Mouse (Mus musculus): ENCODE data around the gene Ankrd10. TPM values are rescaled to one million over a fixed set of nuclear protein-coding genes. Genes with fewer than 3 reads are reported as not detected.
"Not testable (repeated sequence)": the region's sequence is repeated elsewhere in the genome, so short reads cannot be mapped to it uniquely, and the experiment has no call there.

Gene Ankrd10
- polyA plus RNA-seq (2016; fragmentation: Nextera tagmentation; extraction: Ambion mirVana), result 99.9 and 103 TPM in 2 replicates

GRCm38 (mm10) chr8:11635611-11636081, at the start of gene Ankrd10:
Ankrd10 (minus strand) TSS chr8:11635757.
- under 1% methylated on average over 40 of the region's 40 CpGs for WGBS
- H3K27me3 ChIP-seq (ENCODE audit: low read depth, poor library complexity, severe bottlenecking), result no peaks in the 10 kb centered on the region
- peak within 1 kb of the TSS; percentile 100 for H3K27ac ChIP-seq (replicated peaks)
- peaks cover 36% of the 10 kb centered on the region for H3K4me1 ChIP-seq
- peak; percentile 97 for DNase-seq (ENCODE audit: low spot score)
- peaks cover 40% of the 10 kb centered on the region for H3K36me3 ChIP-seq
- H3K4me3 ChIP-seq, result peak within 1 kb of the TSS; percentile 95
- H3K9me3 ChIP-seq (replicated peaks), result no peaks in the 10 kb centered on the region

GRCm38 (mm10) chr8:11684558-11684957, 49.0 kb upstream of the Ankrd10 start:
- WGBS, result 91% methylated on average over 7 of the region's 7 CpGs
- H3K4me1 ChIP-seq, result no peaks in the 10 kb centered on the region
- no peak overlapping the region for H3K27ac ChIP-seq (replicated peaks)
- peaks cover 4% of the 10 kb centered on the region for H3K9me3 ChIP-seq (replicated peaks)
- H3K36me3 ChIP-seq, result no peaks in the 10 kb centered on the region
- H3K4me3 ChIP-seq, result no peak overlapping the region
- H3K27me3 ChIP-seq (ENCODE audit: low read depth, poor library complexity, severe bottlenecking), result no peaks in the 10 kb centered on the region
- DNase-seq (ENCODE audit: low spot score), result no peak

GRCm38 (mm10) chr8:11668308-11668707, 32.8 kb upstream of the Ankrd10 start:
- no peaks in the 10 kb centered on the region for H3K4me1 ChIP-seq
- DNase-seq (ENCODE audit: low spot score), result no peak
- H3K9me3 ChIP-seq (replicated peaks), result no peaks in the 10 kb centered on the region
- no peaks in the 10 kb centered on the region for H3K36me3 ChIP-seq
- no peaks in the 10 kb centered on the region for H3K27me3 ChIP-seq (ENCODE audit: low read depth, poor library complexity, severe bottlenecking)
- WGBS, result 77% methylated on average over 2 of the region's 2 CpGs
- H3K27ac ChIP-seq (replicated peaks), result no peak overlapping the region
- no peak overlapping the region for H3K4me3 ChIP-seq

GRCm38 (mm10) chr8:11666023-11666716, 30.6 kb upstream of the Ankrd10 start:
- not testable (repeated sequence) for H3K4me1 ChIP-seq; DNase-seq (ENCODE audit: low spot score); H3K36me3 ChIP-seq; H3K27ac ChIP-seq (replicated peaks); H3K4me3 ChIP-seq; H3K27me3 ChIP-seq (ENCODE audit: low read depth, poor library complexity, severe bottlenecking); H3K9me3 ChIP-seq (replicated peaks)
- WGBS, result 94% methylated on average over 20 of the region's 20 CpGs

GRCm38 (mm10) chr8:11661969-11662368, 26.4 kb upstream of the Ankrd10 start:
- DNase-seq (ENCODE audit: low spot score), result no peak
- no peak overlapping the region for H3K27ac ChIP-seq (replicated peaks)
- no peaks in the 10 kb centered on the region for H3K27me3 ChIP-seq (ENCODE audit: low read depth, poor library complexity, severe bottlenecking)
- no peaks in the 10 kb centered on the region for H3K9me3 ChIP-seq (replicated peaks)
- peaks cover 5% of the 10 kb centered on the region for H3K4me1 ChIP-seq
- H3K4me3 ChIP-seq, result no peak overlapping the region
- WGBS, result 85% methylated on average over 3 of the region's 3 CpGs
- H3K36me3 ChIP-seq, result no peaks in the 10 kb centered on the region

GRCm38 (mm10) chr8:11650021-11650420, 14.5 kb upstream of the Ankrd10 start:
- Histone ChIP-seq H3K4me3 (no peak overlapping the region), H3K36me3 (no peaks in the 10 kb centered on the region), H3K27me3 (ENCODE audit: low read depth, poor library complexity, severe bottlenecking) (no peaks in the 10 kb centered on the region; the same call in 1 of the 2 replicates), H3K9me3 (replicated peaks) (no peaks in the 10 kb centered on the region), H3K4me1 (no peaks in the 10 kb centered on the region), H3K27ac (replicated peaks) (no peak overlapping the region)
- no peak for DNase-seq (ENCODE audit: low spot score)
- WGBS, result 92% methylated on average over 5 of the region's 5 CpGs

- WGBS, result 92% methylated on average over 2 of the region's 2 CpGs
- no peaks in the 10 kb centered on the region for H3K9me3 ChIP-seq (replicated peaks)
- no peak for DNase-seq (ENCODE audit: low spot score)
Measured at GRCm38 (mm10) chr8:11643123-11643522, 7.6 kb upstream of the Ankrd10 start.

GRCm38 (mm10) chr8:11640606-11641005, 5.0 kb upstream of the Ankrd10 start:
- WGBS, result 60% methylated on average over 2 of the region's 2 CpGs
- Histone ChIP-seq H3K27ac (replicated peaks) (no peak overlapping the region), H3K27me3 (ENCODE audit: low read depth, poor library complexity, severe bottlenecking) (no peaks in the 10 kb centered on the region), H3K4me1 (peaks cover 13% of the 10 kb centered on the region), H3K36me3 (peaks cover 32% of the 10 kb centered on the region), H3K9me3 (replicated peaks) (no peaks in the 10 kb centered on the region), H3K4me3 (no peak overlapping the region)
- DNase-seq (ENCODE audit: low spot score), result no peak

More at GRCm38 (mm10) chr8:11643123-11643522, 7.6 kb upstream of the Ankrd10 start:
- Histone ChIP-seq H3K27ac (replicated peaks) (no peak overlapping the region), H3K36me3 (peaks cover 32% of the 10 kb centered on the region), H3K4me1 (no peaks in the 10 kb centered on the region), H3K27me3 (ENCODE audit: low read depth, poor library complexity, severe bottlenecking) (no peaks in the 10 kb centered on the region; the same call in 1 of the 2 replicates), H3K4me3 (no peak overlapping the region)

GRCm38 (mm10) chr8:11637531-11637930, 2.0 kb upstream of the Ankrd10 start:
- Histone ChIP-seq H3K27me3 (ENCODE audit: low read depth, poor library complexity, severe bottlenecking) (no peaks in the 10 kb centered on the region), H3K27ac (replicated peaks) (no peak overlapping the region), H3K4me1 (peaks cover 34% of the 10 kb centered on the region), H3K36me3 (peaks cover 34% of the 10 kb centered on the region), H3K9me3 (replicated peaks) (no peaks in the 10 kb centered on the region), H3K4me3 (no peak overlapping the region)
- 97% methylated on average over 7 of the region's 7 CpGs for WGBS
- no peak for DNase-seq (ENCODE audit: low spot score)

- no peaks in the 10 kb centered on the region for H3K27me3 ChIP-seq (ENCODE audit: low read depth, poor library complexity, severe bottlenecking)
- WGBS, result 3% methylated on average over 30 of the region's 30 CpGs
Measured at GRCm38 (mm10) chr8:11636324-11637057, 934 bp upstream of the Ankrd10 start.

GRCm38 (mm10) chr8:11635012-11635577, 462 bp downstream of the Ankrd10 start:
- peak overlapping the region; percentile 100 for H3K27ac ChIP-seq (replicated peaks)
- H3K27me3 ChIP-seq (ENCODE audit: low read depth, poor library complexity, severe bottlenecking), result no peaks in the 10 kb centered on the region
- WGBS, result under 1% methylated on average over 65 of the region's 70 CpGs
- H3K4me1 ChIP-seq, result peaks cover 36% of the 10 kb centered on the region
- DNase-seq (ENCODE audit: low spot score), result peak; percentile 93
- H3K9me3 ChIP-seq (replicated peaks), result no peaks in the 10 kb centered on the region
- H3K4me3 ChIP-seq, result peak overlapping the region; percentile 95
- peaks cover 40% of the 10 kb centered on the region for H3K36me3 ChIP-seq

More at GRCm38 (mm10) chr8:11636324-11637057, 934 bp upstream of the Ankrd10 start:
- no peaks in the 10 kb centered on the region for H3K9me3 ChIP-seq (replicated peaks)
- peaks cover 40% of the 10 kb centered on the region for H3K36me3 ChIP-seq
- H3K4me3 ChIP-seq, result peak overlapping the region; percentile 95
- peak overlapping the region; percentile 100 for H3K27ac ChIP-seq (replicated peaks)
- peaks cover 36% of the 10 kb centered on the region for H3K4me1 ChIP-seq
- DNase-seq (ENCODE audit: low spot score), result peak; percentile 89

GRCm38 (mm10) chr8:11634331-11635011, 1.1 kb downstream of the Ankrd10 start:
- peak overlapping the region; percentile 95 for H3K4me3 ChIP-seq
- DNase-seq (ENCODE audit: low spot score), result no peak
- peaks cover 36% of the 10 kb centered on the region for H3K4me1 ChIP-seq
- H3K27ac ChIP-seq (replicated peaks), result peak overlapping the region; percentile 100
- peaks cover 42% of the 10 kb centered on the region for H3K36me3 ChIP-seq
- no peaks in the 10 kb centered on the region for H3K9me3 ChIP-seq (replicated peaks)
- under 1% methylated on average over 39 of the region's 39 CpGs for WGBS
- H3K27me3 ChIP-seq (ENCODE audit: low read depth, poor library complexity, severe bottlenecking), result no peaks in the 10 kb centered on the region
